Mouse (Mus musculus) urinary bladder, postnatal 10 days (tissue): ENCODE measurements at regions not wholly inside any gene's neighbourhood (a gene's known extent, or its start where the extent isn't known, plus 50 kb on each side); places are given as distances from the start of the nearest gene placed in this dataset.

ENCODE experiments used
- DNase-seq: peaks from one replicate; pipeline ENCODE4 v3.0.0; 2022; ENCODE audit warnings: low spot score

GRCm38 (mm10) chr1:120667776-120668175 lies 65.6 kb downstream of the En1 start:
- no peak for DNase-seq

- no peak for DNase-seq
These were observed 81.5 kb downstream of the En1 start for GRCm38 (mm10) chr1:120683532-120684245.

- DNase-seq: no peak
These were observed 83.5 kb downstream of the En1 start for GRCm38 (mm10) chr1:120685650-120686244.

- no peak for DNase-seq
These were observed 89.4 kb downstream of the En1 start for GRCm38 (mm10) chr1:120691571-120691970.

- DNase-seq: no peak
These were observed 96.0 kb downstream of the En1 start for GRCm38 (mm10) chr1:120698189-120698588.

GRCm38 (mm10) chr1:120704201-120704600 lies 102.0 kb downstream of the En1 start:
- DNase-seq: no peak

- no peak for DNase-seq
These were observed 103.8 kb downstream of the En1 start for GRCm38 (mm10) chr1:120706011-120706410.

GRCm38 (mm10) chr1:120708511-120708910 lies 106.3 kb downstream of the En1 start:
- DNase-seq: no peak

- no peak for DNase-seq
These were observed 113.1 kb downstream of the En1 start for GRCm38 (mm10) chr1:120715105-120715877.

- DNase-seq: no peak
These were observed 124.6 kb downstream of the En1 start for GRCm38 (mm10) chr1:120726777-120727176.

GRCm38 (mm10) chr1:120727427-120727826 lies 125.2 kb downstream of the En1 start:
- DNase-seq: no peak

- DNase-seq: no peak
These were observed 129.8 kb downstream of the En1 start for GRCm38 (mm10) chr1:120732003-120732402.

GRCm38 (mm10) chr1:120733683-120734082 lies 131.5 kb downstream of the En1 start:
- DNase-seq: no peak

GRCm38 (mm10) chr1:120734846-120735245 lies 132.6 kb downstream of the En1 start:
- DNase-seq: no peak

- DNase-seq: no peak
These were observed 137.3 kb downstream of the En1 start for GRCm38 (mm10) chr1:120739499-120739898.

GRCm38 (mm10) chr1:120741091-120741740 lies 139.0 kb downstream of the En1 start:
- DNase-seq: no peak

GRCm38 (mm10) chr1:120748963-120749362 lies 146.7 kb downstream of the En1 start:
- DNase-seq: no peak

GRCm38 (mm10) chr1:120753406-120753805 lies 151.2 kb downstream of the En1 start:
- no peak for DNase-seq

- DNase-seq: no peak
These were observed 152.1 kb downstream of the En1 start for GRCm38 (mm10) chr1:120754337-120754736.

- no peak for DNase-seq
These were observed 155.1 kb downstream of the En1 start for GRCm38 (mm10) chr1:120757283-120757821.

GRCm38 (mm10) chr1:120758172-120758571 lies 156.0 kb downstream of the En1 start:
- no peak for DNase-seq

GRCm38 (mm10) chr1:120758762-120759161 lies 156.5 kb downstream of the En1 start:
- no peak for DNase-seq
